Comparison of ENCODE assay signal across 12 mouse cellular contexts in the genomic region with DNA sequence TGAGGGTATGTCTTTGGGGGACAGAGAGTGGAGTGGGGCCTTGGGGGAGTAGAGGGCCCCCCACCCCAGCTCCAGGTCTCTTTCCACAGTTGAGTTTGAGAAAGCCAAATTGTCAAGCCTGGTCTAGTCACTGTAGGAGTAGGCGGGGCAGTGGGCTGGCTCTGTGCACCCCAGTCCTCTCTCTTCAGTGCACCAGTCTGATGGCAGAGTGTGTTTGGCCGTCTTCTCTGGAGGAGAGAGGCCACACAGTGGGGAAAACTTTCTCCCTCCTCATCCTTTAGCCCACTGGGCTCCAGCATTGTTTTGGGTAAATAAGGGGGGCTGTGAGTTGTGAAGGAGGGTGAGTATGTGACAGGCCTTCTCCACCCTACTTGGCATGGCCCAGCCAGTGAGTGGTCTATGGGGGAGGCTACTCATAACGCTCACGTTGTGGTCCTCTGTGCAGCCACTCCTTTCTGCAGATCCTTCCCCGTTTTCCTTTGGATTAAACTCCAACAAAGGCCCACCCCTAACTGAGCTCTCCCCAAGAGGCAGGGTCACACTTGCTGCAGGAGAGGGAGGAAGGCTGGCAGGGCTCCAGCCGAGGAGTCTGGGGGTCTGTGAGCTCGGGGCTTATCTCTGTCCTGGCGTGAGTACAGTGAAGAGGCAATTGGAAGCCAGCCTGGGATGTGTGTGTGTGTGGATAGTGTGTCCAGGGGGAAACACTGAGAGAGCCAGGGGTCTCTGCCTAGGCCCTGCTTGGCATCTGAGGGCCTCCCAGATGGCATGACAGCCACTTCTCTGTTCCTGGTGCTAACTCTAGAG. TPM values are rescaled to one million over a fixed set of nuclear protein-coding genes. Genes with fewer than 3 reads are reported as not detected.
A peak's percentile ranks its signal among the peaks of the same experiment; 100 is the strongest.
DNase-seq lines count a peak whose midpoint lies in the region; ATAC-seq and TF ChIP-seq lines count a peak whose summit lies in the region.
"Had no signal": no experiment of that assay in that cellular context is flagged by ENCODE, and none has a peak within 500 bp of the region (broad histone marks: within the 10 kb centered on the region; RNA-seq: fewer than 3 reads in every experiment).

No protein-coding gene starts in this region.

- ATAC-seq in lung, embryonic 16.5 days (ENCODE audit: low read depth): peak; percentile 85
- ATAC-seq in stomach, embryonic 15.5 days (ENCODE audit: insufficient read depth, low FRiP score, low read depth): no peak

- H3K9ac ChIP-seq in lung, embryonic 16.5 days (ENCODE audit: low read length): 0 out of 2 replicates have a peak overlapping the region, but pooled peaks have one; percentile 9
- no peak overlapping the region for H3K9ac ChIP-seq in stomach, embryonic 15.5 days

- no peak for TF ChIP-seq CTCF in lung, adult 2 months (IDR thresholded peaks at IDR 0.05; ENCODE audit: insufficient read depth, low read length)

- peak overlapping the region; percentile 41 for H3K27ac ChIP-seq in lung, embryonic 16.5 days (ENCODE audit: low read length)
- 0 out of 2 replicates have a peak overlapping the region, but pooled peaks have one; percentile 16 for H3K27ac ChIP-seq in stomach, embryonic 15.5 days

- WGBS in lung, embryonic 16.5 days: 26% methylated on average over 8 of the region's 8 CpGs
- 48% methylated on average over 8 of the region's 8 CpGs for WGBS in lung, adult 2 months
- WGBS in stomach, embryonic 15.5 days: 42% methylated on average over 8 of the region's 8 CpGs

- H3K9me3 ChIP-seq in lung, embryonic 16.5 days (ENCODE audit: control insufficient read depth, low read length): no peaks in the 10 kb centered on the region
- H3K9me3 ChIP-seq in stomach, embryonic 15.5 days: no peaks in the 10 kb centered on the region

- peaks cover 10% of the 10 kb centered on the region for H3K36me3 ChIP-seq in lung, embryonic 16.5 days (ENCODE audit: control insufficient read depth, insufficient read depth, low read length)
- 0 out of 2 replicates have a peak, but pooled peaks cover 5% of the 10 kb centered on the region for H3K36me3 ChIP-seq in stomach, embryonic 15.5 days

- no peak overlapping the region for H3K4me2 ChIP-seq in lung, embryonic 16.5 days (ENCODE audit: low read depth, low read length)
- H3K4me2 ChIP-seq in stomach, embryonic 15.5 days: no peak overlapping the region

- no peaks in the 10 kb centered on the region for H3K27me3 ChIP-seq in lung, embryonic 16.5 days (ENCODE audit: control insufficient read depth, insufficient read depth, low read depth, low read length)
- no peaks in the 10 kb centered on the region for H3K27me3 ChIP-seq in stomach, embryonic 15.5 days (replicated peaks)

- DNase-seq in cerebellum, postnatal 10 days: peak; percentile 32 to 52
- DNase-seq in cerebellum, adult 11-12 months: no peak
- DNase-seq in heart, postnatal 4 days: peak; percentile 55
- no peak for DNase-seq in heart, postnatal 36 days
- DNase-seq in lung, adult 2 months: no peak
- DNase-seq in spleen, postnatal 10 days (ENCODE audit: low spot score in 2 of 2): no peak
- DNase-seq: adrenal gland, postnatal 25 days; cerebellum, adult 11 months; lung, postnatal 14 days had no signal

- intact Hi-C loops in heart, postnatal 36 days (cut with DNase I): no loop called here

- peaks cover 21% of the 10 kb centered on the region for H3K4me1 ChIP-seq in lung, embryonic 16.5 days (replicated peaks; ENCODE audit: control insufficient read depth, insufficient read depth, low read length)
- no peaks in the 10 kb centered on the region for H3K4me1 ChIP-seq in lung, adult 2 months (ENCODE audit: control insufficient read depth, insufficient read depth, low read length)
- H3K4me1 ChIP-seq in stomach, embryonic 15.5 days: peaks cover 14% of the 10 kb centered on the region

- no peak overlapping the region for H3K4me3 ChIP-seq in lung, embryonic 16.5 days (ENCODE audit: low read length)
- no peak overlapping the region for H3K4me3 ChIP-seq in lung, adult 2 months (replicated peaks; ENCODE audit: extremely low read depth, low read depth, low read length)
- H3K4me3 ChIP-seq in stomach, embryonic 15.5 days (replicated peaks): no peak overlapping the region

- TF ChIP-seq POLR2A in lung, adult 2 months (IDR thresholded peaks at IDR 0.05; ENCODE audit: borderline replicate concordance, extremely low read depth, low read depth, low read length): no peak

RNA-seq across cellular contexts. Expression of a gene that starts 41.6 kb away (rescaled TPM):
- 10 to 100 TPM; 31.5 to 32.8 TPM for total RNA-seq in heart, postnatal 4 days (2021)
- 10 to 100 TPM; 18.4 to 20.3 TPM for total RNA-seq in heart, postnatal 36 days (2021)
- polyA plus RNA-seq in lung, embryonic 16.5 days (2015; fragmentation: Nextera tagmentation; extraction: Ambion mirVana): 31.0 and 31.9 TPM in 2 replicates
- 77.0 and 91.8 TPM in 2 replicates for polyA plus RNA-seq in lung, adult 2 months (2012; rRNA removed)
- 10.7 and 12.4 TPM in 2 replicates for polyA plus RNA-seq in stomach, embryonic 15.5 days (2015; fragmentation: Nextera tagmentation; extraction: Ambion mirVana)
- total RNA-seq: hematopoietic stem cell, adult 5-6 weeks had no signal

Comparison
In these comparisons a context has a peak if more than half of its experiments do, and no peak if none do; other contexts are left out.
1. DNase-seq: peak in cerebellum, postnatal 10 days (2 of 2) and heart, postnatal 4 days (single experiment); none in cerebellum, adult 11-12 months (single experiment), heart, postnatal 36 days (0 of 2), lung, adult 2 months (single experiment) and spleen, postnatal 10 days (0 of 2).